Mouse (Mus musculus): ENCODE results near the gene Kl.
A peak's percentile ranks its signal among the peaks of the same experiment; 100 is the strongest.

Kl gene

DNA sequence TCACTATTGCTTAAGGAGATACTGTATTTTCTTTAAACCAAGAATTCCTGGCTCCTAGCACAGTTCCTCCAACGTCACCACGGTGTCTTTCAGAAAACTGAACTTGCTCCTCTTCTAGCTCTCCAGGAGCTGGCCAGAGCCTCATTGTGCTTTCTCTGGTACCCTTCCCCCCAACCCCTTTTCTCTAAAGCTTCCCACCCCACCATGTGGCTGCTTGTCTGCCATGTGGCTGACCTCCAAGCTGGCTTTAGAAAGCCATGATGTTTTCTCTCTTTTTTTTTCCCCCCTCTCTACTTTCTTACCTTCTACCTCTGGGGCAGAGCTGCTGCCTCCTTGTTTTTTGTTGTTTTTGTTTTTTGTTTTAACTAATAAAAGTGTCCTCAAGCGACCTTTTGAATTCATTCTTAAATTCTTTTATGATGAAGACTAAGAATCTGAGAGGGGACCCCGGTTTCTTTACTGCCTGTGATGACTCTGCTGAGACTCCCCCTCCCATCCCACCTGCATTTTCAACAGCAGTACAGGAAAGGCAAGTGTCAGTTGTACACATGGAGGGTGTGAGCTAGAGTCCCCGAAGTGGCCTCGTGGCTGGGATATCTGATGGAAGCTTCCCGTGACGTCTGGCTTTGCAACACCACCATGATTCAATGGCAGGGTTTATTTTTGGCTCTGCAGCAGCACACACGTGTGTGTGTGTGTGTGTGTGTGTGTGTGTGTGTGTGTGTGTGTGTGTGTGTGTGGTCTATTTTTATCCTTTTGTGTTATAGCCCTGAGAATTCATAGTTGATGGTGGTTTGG lies 82.5 kb downstream of the Kl start:
- no peak for DNase-seq

DNA sequence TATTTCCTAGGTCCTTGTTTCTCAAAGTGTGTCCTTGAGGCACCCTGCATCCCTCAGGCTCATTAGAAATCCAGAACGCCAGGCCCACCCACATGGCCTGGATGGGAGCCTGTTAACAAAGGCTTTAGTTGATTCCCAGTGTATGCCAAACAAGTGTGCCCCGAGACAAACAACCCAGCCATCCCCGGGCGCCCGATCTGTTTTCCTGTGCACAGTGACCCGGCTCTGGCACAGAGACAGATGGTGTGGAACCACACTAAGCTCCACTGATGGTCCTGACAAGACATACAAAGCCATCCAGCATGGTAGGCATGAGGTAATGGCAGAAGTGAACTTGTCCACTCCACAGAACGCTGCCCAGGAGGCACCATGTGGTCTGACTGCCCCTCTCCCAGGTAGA lies 85.5 kb downstream of the Kl start:
- DNase-seq: no peak

DNA sequence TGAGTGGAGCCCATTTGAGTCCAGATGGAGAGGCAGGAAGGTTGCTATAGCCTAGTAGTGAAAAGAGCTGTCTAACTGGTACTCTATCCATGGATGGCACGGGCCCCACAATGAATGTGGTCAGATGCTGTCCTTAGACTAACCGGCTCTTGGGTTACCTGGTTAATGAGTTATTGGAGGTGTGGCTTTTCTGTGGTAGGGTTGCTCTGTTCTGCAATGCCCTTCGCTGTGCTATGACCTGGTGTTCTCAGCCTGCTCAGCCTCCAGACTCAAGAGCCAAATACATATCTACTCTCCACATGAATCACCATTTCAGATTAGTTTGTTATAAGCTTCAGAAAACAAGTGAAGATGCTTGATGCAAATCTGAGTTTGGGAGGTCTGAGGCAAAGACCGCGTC lies 90.5 kb downstream of the Kl start:
- peak; percentile 89 for DNase-seq

Measured in kidney, adult 9 months (tissue).